Mouse (Mus musculus) ES-E14 (cell line): Measurements from ENCODE around the gene Tmem119. TPM values are rescaled to one million over a fixed set of nuclear protein-coding genes. Genes with fewer than 3 reads are reported as not detected.
A peak's percentile ranks its signal among the peaks of the same experiment; 100 is the strongest.

Source experiments
- DNase-seq: peaks from one replicate; pipeline ENCODE4 v3.0.0-alpha.2; 2013; ENCODE audit warnings: low read depth, low spot score
- H3K27ac ChIP-seq: 2 replicates; pipeline ENCODE4 v1.5.1; 2012; ENCODE audit warnings: low read depth, mild to moderate bottlenecking, low read length, moderate library complexity, mixed read lengths; ENCODE audit not compliant: poor library complexity, insufficient read depth, severe bottlenecking
- H3K36me3 ChIP-seq: 2 replicates; pipeline ENCODE4 v1.6.1; 2012; ENCODE audit warnings: mild to moderate bottlenecking, low read length, moderate library complexity, mixed read lengths; ENCODE audit not compliant: control insufficient read depth, poor library complexity, insufficient read depth, severe bottlenecking
- H3K4me1 ChIP-seq, 2 experiments: fragments of 150-350 bp in 1 of 2; sonication (generic) in 1 of 2; 2 replicates each; pipeline ENCODE4 v1.6.1; 2012; ENCODE audit warnings: low read length in 2 of 2, mild to moderate bottlenecking in 1 of 2, mixed read lengths in 1 of 2; ENCODE audit not compliant: control insufficient read depth in 2 of 2, insufficient read depth in 2 of 2, poor library complexity in 1 of 2
- H3K4me3 ChIP-seq, 2 experiments: fragments of 150-350 bp in 1 of 2; sonication (generic) in 1 of 2; 2 replicates each; pipeline ENCODE4 v1.5.1; 2012; ENCODE audit warnings: low read length in 2 of 2, low read depth in 1 of 2, mild to moderate bottlenecking in 1 of 2, mixed read lengths in 1 of 2; ENCODE audit not compliant: insufficient read depth in 1 of 2, poor library complexity in 1 of 2, severe bottlenecking in 1 of 2
- H3K9ac ChIP-seq: 2 replicates; pipeline ENCODE4 v1.6.1; 2012; ENCODE audit warnings: low read depth, mild to moderate bottlenecking, low read length, mixed read lengths; ENCODE audit not compliant: poor library complexity, insufficient read depth, severe bottlenecking
- H3K9me3 ChIP-seq: fragments of 150-350 bp; sonication (generic); 2 replicates; pipeline ENCODE4 v1.6.1; 2012; ENCODE audit warnings: low read depth, mild to moderate bottlenecking, low read length; ENCODE audit not compliant: control insufficient read depth, insufficient read depth
- CHD2 ChIP-seq: IDR thresholded peaks from 2 replicates; pipeline ENCODE4 v1.6.1; 2014; ENCODE audit warnings: mild to moderate bottlenecking, low read depth, low read length, inconsistent platforms
- HCFC1 ChIP-seq: IDR thresholded peaks from 2 replicates; pipeline ENCODE4 v1.6.1; 2012; ENCODE audit warnings: low read length, inconsistent platforms, borderline replicate concordance; ENCODE audit not compliant: insufficient read depth
- MAFK ChIP-seq: IDR thresholded peaks from 2 replicates; pipeline ENCODE4 v1.6.1; 2014; ENCODE audit warnings: mild to moderate bottlenecking, low read depth, low read length, inconsistent platforms; ENCODE audit not compliant: insufficient read depth
- ZC3H11A ChIP-seq: IDR thresholded peaks from 2 replicates; pipeline ENCODE4 v1.6.1; 2012; ENCODE audit warnings: low read depth, mild to moderate bottlenecking, inconsistent platforms, low read length, borderline replicate concordance
- ZNF384 ChIP-seq: IDR thresholded peaks from 2 replicates; pipeline ENCODE4 v1.6.1; 2012; ENCODE audit warnings: low read depth, low read length, inconsistent platforms
- in situ Hi-C, 2 experiments: fragments of 600-800 bp; cut with MboI; formaldehyde crosslinking; loops; one replicate each; pipeline ENCODE4 v1.15.1; 2025; ENCODE audit warnings: low sequenced_read_pairs in 2 of 2, inconsistent platforms in 1 of 2; ENCODE audit not compliant: unreplicated experiment in 2 of 2
- total RNA-seq: library from RNA; depleted of rRNA; stranded (reverse); fragments of 300-350 nt; gene quantifications from 2 replicates; pipeline ENCODE4 v1.2.3, GENCODE M21; 2012

Tmem119 gene
- total RNA-seq, 1 experiment: 7.1 TPM

GRCm38 (mm10) chr5:113796401-113797148, 3.7 kb downstream of the Tmem119 start:
- Histone ChIP-seq H3K36me3 (no peaks in the 10 kb centered on the region), H3K9me3 (no peaks in the 10 kb centered on the region), H3K4me1 (peaks cover 4 to 19% of the 10 kb centered on the region in 2 experiments; a peak in 3 of 4 replicates), H3K27ac (no peak overlapping the region), H3K9ac (no peak overlapping the region), H3K4me3 (peak overlapping the region in 1 of 2 experiments; percentile 36; a peak in 1 of 4 replicates)
- no peak for DNase-seq
- no peak for TF ChIP-seq HCFC1
- in situ Hi-C loops: no loop called here

GRCm38 (mm10) chr5:113791197-113792095, 8.9 kb downstream of the Tmem119 start:
- H3K4me1 ChIP-seq: peaks cover 0 to 10% of the 10 kb centered on the region in 2 experiments; a peak in 2 of 4 replicates

GRCm38 (mm10) chr5:113790453-113791196, 9.7 kb downstream of the Tmem119 start:
- no peak for DNase-seq
- in situ Hi-C loops: no loop called here
- TF ChIP-seq ZC3H11A: no peak
- no peak overlapping the region for H3K4me3 ChIP-seq
- no peak overlapping the region for H3K9ac ChIP-seq
- H3K9me3 ChIP-seq: no peaks in the 10 kb centered on the region
- H3K27ac ChIP-seq: no peak overlapping the region
- H3K4me1 ChIP-seq: peaks cover 0 to 10% of the 10 kb centered on the region in 2 experiments; a peak in 1 of 4 replicates
- no peaks in the 10 kb centered on the region for H3K36me3 ChIP-seq

More at GRCm38 (mm10) chr5:113791197-113792095, 8.9 kb downstream of the Tmem119 start:
- no peak for TF ChIP-seq ZNF384
- TF ChIP-seq CHD2: no peak
- no peak for TF ChIP-seq HCFC1
- TF ChIP-seq MAFK: no peak
- no peak for TF ChIP-seq ZC3H11A
- Histone ChIP-seq H3K9ac (no peak overlapping the region), H3K4me3 (no peak overlapping the region), H3K36me3 (no peaks in the 10 kb centered on the region), H3K9me3 (no peaks in the 10 kb centered on the region), H3K27ac (no peak overlapping the region)
- DNase-seq: no peak
- in situ Hi-C loops: no loop called here

DNA sequence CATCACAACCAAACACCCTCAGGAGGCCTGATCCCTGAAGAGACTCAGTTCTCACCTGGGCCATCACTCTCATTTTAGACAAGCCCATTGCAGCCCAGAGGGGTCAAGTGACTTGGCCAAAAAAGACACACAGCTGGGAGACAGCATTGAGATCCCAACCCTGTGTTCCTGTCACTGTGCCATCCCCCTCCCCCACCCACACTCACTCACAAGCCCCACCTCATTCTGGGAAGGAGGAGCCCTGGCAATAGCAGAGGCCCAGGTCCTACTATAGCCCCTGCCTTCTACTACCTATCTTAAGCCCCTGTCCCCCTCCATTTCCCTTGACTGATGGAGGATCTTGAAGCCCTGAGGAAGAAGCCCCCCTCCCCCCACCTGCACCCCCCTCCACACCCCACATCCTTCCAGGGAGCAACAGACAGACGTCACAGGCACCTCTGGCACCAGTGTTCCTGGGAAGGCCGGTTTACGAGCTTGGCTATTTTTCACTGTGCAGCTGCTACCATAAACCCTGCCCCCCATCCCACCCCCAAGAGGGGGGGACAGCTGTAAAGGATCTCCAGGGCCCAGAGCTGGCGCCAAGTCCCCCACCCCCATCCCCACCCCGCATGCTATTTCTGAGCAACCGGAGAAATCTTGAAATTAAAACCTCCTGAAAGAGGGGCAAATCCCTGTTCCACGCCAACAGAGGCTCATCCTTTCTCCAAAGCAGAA, 11.1 kb downstream of the Tmem119 start:
- H3K36me3 ChIP-seq: no peaks in the 10 kb centered on the region
- no peak overlapping the region for H3K9ac ChIP-seq
- in situ Hi-C loops: no loop called here
- no peak for DNase-seq
- peaks cover 0 to 10% of the 10 kb centered on the region in 2 experiments; a peak in 1 of 4 replicates for H3K4me1 ChIP-seq
- no peak overlapping the region for H3K4me3 ChIP-seq
- H3K9me3 ChIP-seq: no peaks in the 10 kb centered on the region
- no peak overlapping the region for H3K27ac ChIP-seq
- TF ChIP-seq ZC3H11A: no peak
- TF ChIP-seq CHD2: no peak
- no peak for TF ChIP-seq MAFK
- TF ChIP-seq HCFC1: no peak
